Mouse (Mus musculus) intestine, embryonic 14.5 days (tissue): ENCODE measurements around the gene Nrcam. TPM values are rescaled to one million over a fixed set of nuclear protein-coding genes. Genes with fewer than 3 reads are reported as not detected.
A peak's percentile ranks its signal among the peaks of the same experiment; 100 is the strongest.

Source experiments
- ATAC-seq: fragments of 200-750 bp; cut with Nextera tagmentation; replicated peaks from 2 replicates; pipeline ENCODE4 v1.8.0; 2017; ENCODE audit warnings: low read depth, moderate number of reproducible peaks, moderate TSS enrichment, moderate library complexity; ENCODE audit not compliant: low FRiP score, low TSS enrichment
- DNase-seq: peaks from one replicate; pipeline ENCODE4 v3.0.0-alpha.2; 2018; ENCODE audit warnings: low spot score
- H3K27ac ChIP-seq: fragments of 300-500 bp; sonication (generic); 2 replicates; pipeline ENCODE4 v1.5.1; 2014; ENCODE audit warnings: low read depth, mild to moderate bottlenecking, control low read depth
- H3K27me3 ChIP-seq: fragments of 300-500 bp; sonication (generic); replicated peaks from 2 replicates; pipeline ENCODE4 v1.6.1; 2014; ENCODE audit warnings: low read length, control low read depth; ENCODE audit not compliant: control insufficient read depth, insufficient read depth
- H3K36me3 ChIP-seq: fragments of 300-500 bp; sonication (generic); 2 replicates; pipeline ENCODE4 v1.6.1; 2014; ENCODE audit warnings: low read length, control low read depth; ENCODE audit not compliant: control insufficient read depth, insufficient read depth
- H3K4me1 ChIP-seq: fragments of 300-500 bp; sonication (generic); replicated peaks from 2 replicates; pipeline ENCODE4 v1.6.1; 2014; ENCODE audit warnings: low read length, control low read depth, mixed read lengths; ENCODE audit not compliant: control insufficient read depth, insufficient read depth
- H3K4me2 ChIP-seq: fragments of 300-500 bp; sonication (generic); 2 replicates; pipeline ENCODE4 v1.6.1; 2014; ENCODE audit warnings: low read length
- H3K4me3 ChIP-seq: fragments of 300-500 bp; sonication (generic); 2 replicates; pipeline ENCODE4 v1.5.1; 2014; ENCODE audit warnings: low read depth, low read length, control low read depth, mixed read lengths
- H3K9ac ChIP-seq: fragments of 300-500 bp; sonication (generic); 2 replicates; pipeline ENCODE4 v1.6.1; 2014; ENCODE audit warnings: mild to moderate bottlenecking, low read length
- H3K9me3 ChIP-seq: fragments of 300-500 bp; sonication (generic); 2 replicates; pipeline ENCODE4 v1.6.1; 2016; ENCODE audit warnings: low read length, control low read depth; ENCODE audit not compliant: control insufficient read depth
- WGBS: fragments of 180-500 bp; shearing (Covaris S2); extraction: QIAGEN DNeasy Blood & Tissue Kit; methylation state at CpG from one replicate; pipeline ENCODE4 v1.1.7; 2014; 5-methylcytosine and 5-hydroxymethylcytosine counted together
- polyA plus RNA-seq: library from polyadenylated mRNA; unstranded; fragments of >200 nt; fragmentation: Nextera tagmentation; extraction: Ambion mirVana; gene quantifications from 2 replicates; pipeline ENCODE4 v1.2.1, GENCODE M21; 2014

Nrcam gene
- polyA plus RNA-seq, 1 experiment from 2014 or later = 5.2 TPM

- no peak overlapping the region for H3K4me2 ChIP-seq
- H3K27ac ChIP-seq = no peak overlapping the region
- no peak overlapping the region for H3K9ac ChIP-seq
- 64% methylated on average over 1 of the region's 1 CpGs for WGBS
- no peaks in the 10 kb centered on the region for H3K27me3 ChIP-seq
- H3K9me3 ChIP-seq = no peaks in the 10 kb centered on the region
- H3K4me1 ChIP-seq = no peaks in the 10 kb centered on the region
- H3K4me3 ChIP-seq = no peak overlapping the region
- no peak for DNase-seq
- no peaks in the 10 kb centered on the region for H3K36me3 ChIP-seq
- ATAC-seq = no peak
Observed at GRCm38 (mm10) chr12:44617488-44617887, 288.8 kb downstream of the Nrcam start.

GRCm38 (mm10) chr12:44639341-44639921 is 310.7 kb downstream of the Nrcam start:
- Histone ChIP-seq H3K27ac (no peak overlapping the region), H3K9me3 (no peaks in the 10 kb centered on the region), H3K4me1 (no peaks in the 10 kb centered on the region), H3K27me3 (no peaks in the 10 kb centered on the region), H3K9ac (no peak overlapping the region), H3K4me2 (no peak overlapping the region), H3K4me3 (no peak overlapping the region), H3K36me3 (no peaks in the 10 kb centered on the region)
- ATAC-seq = peak; percentile 64
- DNase-seq = no peak

DNA sequence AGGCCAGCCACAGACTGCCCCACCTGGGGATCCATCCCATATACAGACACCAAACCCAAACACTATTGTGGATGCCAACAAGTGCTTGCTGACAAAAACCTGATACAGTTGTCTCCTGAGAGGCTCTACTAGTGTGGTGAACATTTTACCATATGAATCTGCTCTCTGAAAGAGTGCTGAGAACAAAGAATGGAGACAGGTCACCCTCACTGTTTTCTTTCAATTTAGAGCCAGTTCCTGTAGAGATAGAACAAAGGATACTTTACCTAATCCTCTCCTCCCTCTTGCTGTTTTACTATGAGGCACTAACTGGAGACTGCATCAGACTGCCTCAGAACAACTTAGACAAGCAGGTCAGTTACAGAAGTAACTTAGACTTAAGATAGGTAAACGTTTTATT is 311.9 kb downstream of the Nrcam start:
- Histone ChIP-seq H3K9me3 (no peaks in the 10 kb centered on the region), H3K27me3 (no peaks in the 10 kb centered on the region), H3K36me3 (no peaks in the 10 kb centered on the region), H3K27ac (no peak overlapping the region), H3K4me1 (no peaks in the 10 kb centered on the region), H3K4me2 (no peak overlapping the region), H3K4me3 (no peak overlapping the region), H3K9ac (no peak overlapping the region)
- no peak for ATAC-seq
- WGBS = 23% methylated on average over 1 of the region's 1 CpGs
- DNase-seq = no peak

Other genes starting within 250 kb of the Nrcam start
- gene Dnajb9, start 118.6 kb upstream of the Nrcam start, polyA plus RNA-seq = 18.8 and 19.0 TPM in 2 replicates
- 46.4 and 48.2 TPM in 2 replicates for gene Pnpla8, start 107.5 kb upstream of the Nrcam start, polyA plus RNA-seq